Mouse (Mus musculus): ENCODE data around the gene Drd1. TPM values are rescaled to one million over a fixed set of nuclear protein-coding genes. Genes with fewer than 3 reads are reported as not detected.

Drd1 gene
- polyA plus RNA-seq, 1 experiment from 2014 or later: not detected

DNA sequence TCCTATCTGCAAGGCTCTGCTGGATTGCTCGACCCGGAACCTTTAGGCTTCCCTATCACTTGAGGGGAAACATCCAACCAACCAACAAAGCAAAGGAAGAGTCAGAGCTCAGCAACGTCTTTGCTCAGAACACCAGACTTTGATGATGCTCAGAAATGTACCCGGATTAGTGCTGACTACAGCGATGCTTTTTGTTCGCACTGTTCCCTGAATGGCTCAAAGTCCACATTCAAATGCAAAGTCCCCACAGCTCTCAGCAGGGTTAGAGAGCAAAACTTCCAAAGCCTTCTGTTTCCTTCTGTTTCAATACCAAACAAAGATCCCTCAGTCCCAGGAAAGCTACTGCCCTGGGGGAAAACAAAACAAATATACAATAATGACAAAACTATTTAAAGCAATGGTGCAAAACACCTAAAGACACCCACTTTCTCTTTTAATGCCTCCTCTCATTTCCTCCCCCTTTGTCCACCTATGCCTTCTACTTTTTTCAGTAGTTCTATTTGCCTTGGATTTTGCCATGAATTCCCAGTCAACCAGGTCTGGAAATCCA, 12.2 kb upstream of the Drd1 start:
- Histone ChIP-seq H3K27me3 (ENCODE audit: control insufficient read depth, insufficient read depth, low read depth, low read length) (no peaks in the 10 kb centered on the region), H3K9ac (ENCODE audit: low read depth, low read length) (no peak overlapping the region), H3K9me3 (replicated peaks; ENCODE audit: control insufficient read depth, low read length) (no peaks in the 10 kb centered on the region), H3K4me2 (ENCODE audit: low read depth, low read length) (no peak overlapping the region), H3K4me1 (ENCODE audit: control insufficient read depth, low read depth, low read length) (no peaks in the 10 kb centered on the region; the same call in 1 of the 2 replicates), H3K4me3 (ENCODE audit: low read depth, low read length) (no peak overlapping the region), H3K27ac (ENCODE audit: low read length) (no peak overlapping the region), H3K36me3 (ENCODE audit: control insufficient read depth, insufficient read depth) (no peaks in the 10 kb centered on the region)
- ATAC-seq (ENCODE audit: low read depth): no peak
- WGBS (ENCODE audit: insufficient replicate concordance): 41% methylated on average over 6 of the region's 6 CpGs

DNA sequence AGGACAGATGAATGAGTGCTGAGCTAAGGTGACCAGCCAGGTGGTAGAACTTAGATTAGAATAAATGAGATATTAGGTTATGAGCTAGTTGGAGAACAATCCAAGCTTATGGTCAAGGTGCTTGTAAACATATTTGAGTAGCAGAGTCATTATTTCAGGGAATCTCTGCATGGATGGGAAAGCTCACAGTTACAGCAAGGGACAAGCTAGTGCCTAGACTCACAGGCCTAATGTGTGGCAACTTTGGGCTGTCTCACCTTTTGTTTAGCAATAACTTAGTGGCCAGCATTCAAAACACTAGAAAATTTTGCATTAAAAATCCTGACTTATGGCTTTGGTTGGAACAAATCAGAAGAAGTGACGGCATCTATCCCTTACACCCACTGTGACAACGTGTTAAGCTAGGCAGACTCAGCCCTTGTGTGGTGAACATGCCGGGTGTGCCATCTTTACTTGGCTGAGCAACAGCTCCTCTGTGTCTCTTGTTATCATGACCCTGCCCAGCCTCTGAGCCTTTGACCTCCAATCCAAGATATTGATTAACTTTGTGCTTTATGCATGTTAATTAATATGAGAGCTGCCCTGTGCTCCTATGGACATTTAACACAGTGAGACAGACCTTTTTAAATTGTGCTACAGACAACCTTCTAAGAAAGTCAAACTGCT, 10.7 kb upstream of the Drd1 start:
- Histone ChIP-seq H3K27ac (ENCODE audit: low read length) (no peak overlapping the region), H3K36me3 (ENCODE audit: control insufficient read depth, insufficient read depth) (no peaks in the 10 kb centered on the region), H3K4me2 (ENCODE audit: low read depth, low read length) (no peak overlapping the region), H3K4me1 (ENCODE audit: control insufficient read depth, low read depth, low read length) (no peaks in the 10 kb centered on the region), H3K9ac (ENCODE audit: low read depth, low read length) (no peak overlapping the region), H3K27me3 (ENCODE audit: control insufficient read depth, insufficient read depth, low read depth, low read length) (no peaks in the 10 kb centered on the region), H3K9me3 (replicated peaks; ENCODE audit: control insufficient read depth, low read length) (no peaks in the 10 kb centered on the region), H3K4me3 (ENCODE audit: low read depth, low read length) (no peak overlapping the region)
- 61% methylated on average over 3 of the region's 3 CpGs for WGBS (ENCODE audit: insufficient replicate concordance)
- no peak for ATAC-seq (ENCODE audit: low read depth)

DNA sequence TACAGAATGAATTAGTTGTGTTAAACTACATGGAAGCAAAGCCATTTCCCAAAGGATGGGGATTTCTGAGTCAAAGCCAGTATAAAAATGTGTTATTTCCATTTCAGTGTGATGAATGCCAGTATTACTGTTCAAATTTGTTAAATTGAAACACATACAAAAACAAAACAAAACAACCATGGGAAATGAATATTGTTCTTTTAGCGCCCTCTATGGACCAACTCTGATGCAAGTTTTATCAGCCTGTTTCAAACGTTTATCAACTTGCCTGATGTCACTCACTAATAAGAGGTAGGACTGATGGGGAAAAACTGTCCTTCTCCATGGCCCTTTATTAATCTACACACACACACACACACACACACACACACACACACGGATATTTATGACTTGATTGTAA, 7.8 kb upstream of the Drd1 start:
- WGBS (ENCODE audit: insufficient replicate concordance): under 1% methylated on average over 3 of the region's 3 CpGs

DNA sequence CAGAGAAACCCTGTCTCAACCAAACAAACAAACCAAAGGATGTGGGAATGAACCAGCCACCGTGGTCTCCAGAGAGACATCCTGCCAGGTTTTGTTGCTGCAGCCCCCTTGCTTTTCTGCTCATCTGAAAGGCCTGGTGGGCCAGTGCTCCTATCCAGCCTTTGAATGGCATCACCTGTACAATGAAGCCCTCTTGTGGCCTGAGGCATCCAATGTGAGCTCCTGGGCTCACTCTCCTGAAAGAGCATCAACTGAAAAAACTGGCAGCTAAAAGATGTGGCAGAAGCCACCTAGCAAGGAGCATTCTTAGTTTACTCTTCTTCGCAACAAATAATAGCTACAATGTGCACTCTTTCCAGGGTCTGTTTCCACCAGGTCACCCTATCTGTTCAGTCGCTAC, 6.6 kb upstream of the Drd1 start:
- no peaks in the 10 kb centered on the region for H3K9me3 ChIP-seq (replicated peaks; ENCODE audit: control insufficient read depth, low read length)
- no peaks in the 10 kb centered on the region for H3K4me1 ChIP-seq (ENCODE audit: control insufficient read depth, low read depth, low read length)
- WGBS (ENCODE audit: insufficient replicate concordance): 64% methylated on average over 3 of the region's 3 CpGs
- H3K4me3 ChIP-seq (ENCODE audit: low read depth, low read length): no peak overlapping the region
- H3K4me2 ChIP-seq (ENCODE audit: low read depth, low read length): no peak overlapping the region
- H3K9ac ChIP-seq (ENCODE audit: low read depth, low read length): no peak overlapping the region
- ATAC-seq (ENCODE audit: low read depth): no peak
- no peaks in the 10 kb centered on the region for H3K36me3 ChIP-seq (ENCODE audit: control insufficient read depth, insufficient read depth)
- H3K27ac ChIP-seq (ENCODE audit: low read length): no peak overlapping the region
- peaks cover 2% of the 10 kb centered on the region; the same call in 1 of the 2 replicates for H3K27me3 ChIP-seq (ENCODE audit: control insufficient read depth, insufficient read depth, low read depth, low read length)

More for the DNA sequence above, 7.8 kb upstream of the Drd1 start:
- Histone ChIP-seq H3K27me3 (ENCODE audit: control insufficient read depth, insufficient read depth, low read depth, low read length) (no peaks in the 10 kb centered on the region), H3K4me3 (ENCODE audit: low read depth, low read length) (no peak overlapping the region), H3K4me1 (ENCODE audit: control insufficient read depth, low read depth, low read length) (no peaks in the 10 kb centered on the region), H3K27ac (ENCODE audit: low read length) (no peak overlapping the region), H3K4me2 (ENCODE audit: low read depth, low read length) (no peak overlapping the region), H3K36me3 (ENCODE audit: control insufficient read depth, insufficient read depth) (no peaks in the 10 kb centered on the region), H3K9ac (ENCODE audit: low read depth, low read length) (no peak overlapping the region), H3K9me3 (replicated peaks; ENCODE audit: control insufficient read depth, low read length) (no peaks in the 10 kb centered on the region)
- no peak for ATAC-seq (ENCODE audit: low read depth)

DNA sequence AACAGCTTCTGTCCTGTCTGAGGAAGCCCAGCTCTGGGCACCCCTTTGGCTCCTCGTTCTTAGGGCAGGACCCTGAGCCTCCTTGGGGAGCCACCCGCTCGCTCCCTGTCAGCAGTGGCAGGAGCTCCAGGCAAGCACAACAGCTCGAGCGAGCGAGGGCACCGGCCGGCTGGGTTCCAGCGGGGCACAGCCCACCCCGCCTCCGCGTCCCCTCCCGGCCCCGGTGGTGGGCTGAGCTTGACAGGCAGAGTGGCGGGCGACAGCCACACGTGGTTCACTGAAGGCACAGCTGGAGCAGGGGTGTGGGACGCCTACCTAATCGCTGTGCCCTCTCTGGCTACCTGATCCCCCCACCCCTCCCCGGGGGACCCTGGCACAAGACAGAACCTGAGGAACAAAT, 543 bp downstream of the Drd1 start:
- no peak overlapping the region for H3K4me3 ChIP-seq (ENCODE audit: low read depth, low read length)
- no peaks in the 10 kb centered on the region for H3K9me3 ChIP-seq (replicated peaks; ENCODE audit: control insufficient read depth, low read length)
- WGBS (ENCODE audit: insufficient replicate concordance): 1% methylated on average over 17 of the region's 20 CpGs
- no peak overlapping the region for H3K27ac ChIP-seq (ENCODE audit: low read length)
- no peaks in the 10 kb centered on the region for H3K4me1 ChIP-seq (ENCODE audit: control insufficient read depth, low read depth, low read length)
- ATAC-seq (ENCODE audit: low read depth): no peak
- peaks cover 29% of the 10 kb centered on the region for H3K27me3 ChIP-seq (ENCODE audit: control insufficient read depth, insufficient read depth, low read depth, low read length)
- H3K4me2 ChIP-seq (ENCODE audit: low read depth, low read length): peak overlapping the region; percentile 53
- H3K9ac ChIP-seq (ENCODE audit: low read depth, low read length): no peak overlapping the region
- H3K36me3 ChIP-seq (ENCODE audit: control insufficient read depth, insufficient read depth): no peaks in the 10 kb centered on the region

DNA sequence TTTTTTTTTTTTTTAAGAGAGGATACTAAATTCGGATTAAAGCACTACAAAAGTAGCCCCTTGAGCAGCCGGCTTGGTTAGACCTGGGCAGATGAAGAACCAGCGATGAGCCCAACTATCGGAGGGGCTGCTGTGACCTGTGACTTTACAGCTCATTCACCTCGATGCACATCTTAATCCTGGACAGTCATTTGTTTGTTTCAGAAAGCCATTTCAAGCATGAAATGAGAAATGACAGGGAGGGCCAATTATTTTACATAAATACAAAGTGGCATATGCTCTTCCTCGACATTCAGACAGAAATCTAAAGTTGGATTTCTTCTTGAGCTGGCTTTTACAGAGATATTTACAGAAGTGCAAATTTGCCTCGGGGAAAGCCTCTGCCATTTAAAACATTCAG, 3.9 kb downstream of the Drd1 start:
- WGBS (ENCODE audit: insufficient replicate concordance): 58% methylated on average over 7 of the region's 7 CpGs

DNA sequence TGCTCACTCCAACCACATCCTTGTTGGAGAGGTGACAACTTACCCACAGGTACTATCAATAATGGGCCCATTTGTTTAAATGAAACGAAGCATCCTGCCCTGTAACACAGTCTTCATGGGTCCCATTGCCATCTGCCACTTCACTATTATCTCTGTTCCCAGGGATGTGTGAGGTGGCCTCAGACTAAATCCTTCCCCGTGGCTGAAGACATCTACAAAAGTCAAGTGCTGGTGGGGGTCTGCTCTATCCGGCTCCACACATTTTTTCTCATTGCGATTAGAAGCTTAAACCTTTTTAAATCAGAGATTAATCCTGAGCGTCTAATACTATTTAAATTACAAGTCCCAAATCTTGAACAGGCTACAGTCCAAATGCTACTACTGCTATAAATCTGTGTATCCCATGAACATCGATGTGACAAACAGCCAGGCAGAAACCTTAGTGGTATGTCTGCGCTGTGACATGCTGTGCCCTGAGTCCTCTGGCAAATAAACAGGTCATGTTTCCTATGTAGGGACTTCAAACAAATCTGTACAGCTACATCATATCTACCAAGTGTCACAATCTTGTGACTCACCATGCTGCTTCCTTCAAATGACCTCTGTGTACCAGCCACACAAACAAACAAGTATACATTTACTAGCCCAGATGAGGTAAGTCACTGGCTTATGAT, 6.7 kb downstream of the Drd1 start:
- Histone ChIP-seq H3K9me3 (replicated peaks; ENCODE audit: control insufficient read depth, low read length) (no peaks in the 10 kb centered on the region), H3K4me2 (ENCODE audit: low read depth, low read length) (no peak overlapping the region), H3K36me3 (ENCODE audit: control insufficient read depth, insufficient read depth) (no peaks in the 10 kb centered on the region), H3K27me3 (ENCODE audit: control insufficient read depth, insufficient read depth, low read depth, low read length) (peaks cover 5% of the 10 kb centered on the region), H3K4me1 (ENCODE audit: control insufficient read depth, low read depth, low read length) (no peaks in the 10 kb centered on the region), H3K4me3 (ENCODE audit: low read depth, low read length) (no peak overlapping the region), H3K27ac (ENCODE audit: low read length) (no peak overlapping the region), H3K9ac (ENCODE audit: low read depth, low read length) (no peak overlapping the region)
- WGBS (ENCODE audit: insufficient replicate concordance): 56% methylated on average over 7 of the region's 7 CpGs
- no peak for ATAC-seq (ENCODE audit: low read depth)

More for the DNA sequence above, 3.9 kb downstream of the Drd1 start:
- H3K4me2 ChIP-seq (ENCODE audit: low read depth, low read length): no peak overlapping the region
- H3K36me3 ChIP-seq (ENCODE audit: control insufficient read depth, insufficient read depth): no peaks in the 10 kb centered on the region
- no peak overlapping the region for H3K4me3 ChIP-seq (ENCODE audit: low read depth, low read length)
- H3K9ac ChIP-seq (ENCODE audit: low read depth, low read length): no peak overlapping the region
- peaks cover 27% of the 10 kb centered on the region for H3K27me3 ChIP-seq (ENCODE audit: control insufficient read depth, insufficient read depth, low read depth, low read length)
- no peak overlapping the region for H3K27ac ChIP-seq (ENCODE audit: low read length)
- no peak for ATAC-seq (ENCODE audit: low read depth)
- no peaks in the 10 kb centered on the region for H3K9me3 ChIP-seq (replicated peaks; ENCODE audit: control insufficient read depth, low read length)
- no peaks in the 10 kb centered on the region for H3K4me1 ChIP-seq (ENCODE audit: control insufficient read depth, low read depth, low read length)

DNA sequence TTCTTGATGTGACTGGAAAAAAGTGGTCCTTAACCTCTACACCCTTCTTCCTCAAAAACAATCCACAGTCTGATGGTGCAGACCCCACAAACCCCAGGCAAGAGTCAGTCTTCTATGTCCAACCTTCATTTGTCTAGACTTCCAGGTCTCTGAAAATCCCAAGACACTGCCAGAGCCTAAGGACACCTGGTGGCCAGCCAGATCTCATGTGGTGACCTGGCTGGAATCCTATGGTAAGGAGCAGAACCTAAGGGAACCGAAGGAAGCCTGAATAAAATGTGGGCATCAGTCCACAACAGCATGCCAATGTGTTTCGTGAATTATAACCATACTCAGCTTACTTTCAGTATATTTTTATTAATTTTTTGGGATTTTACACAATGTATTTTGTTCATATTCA, 15.2 kb downstream of the Drd1 start:
- no peaks in the 10 kb centered on the region for H3K4me1 ChIP-seq (ENCODE audit: control insufficient read depth, low read depth, low read length)
- H3K36me3 ChIP-seq (ENCODE audit: control insufficient read depth, insufficient read depth): no peaks in the 10 kb centered on the region
- H3K27ac ChIP-seq (ENCODE audit: low read length): no peak overlapping the region
- no peak overlapping the region for H3K4me2 ChIP-seq (ENCODE audit: low read depth, low read length)
- H3K4me3 ChIP-seq (ENCODE audit: low read depth, low read length): no peak overlapping the region
- H3K27me3 ChIP-seq (ENCODE audit: control insufficient read depth, insufficient read depth, low read depth, low read length): no peaks in the 10 kb centered on the region
- ATAC-seq (ENCODE audit: low read depth): no peak
- WGBS (ENCODE audit: insufficient replicate concordance): 68% methylated on average over 2 of the region's 2 CpGs
- no peaks in the 10 kb centered on the region for H3K9me3 ChIP-seq (replicated peaks; ENCODE audit: control insufficient read depth, low read length)
- no peak overlapping the region for H3K9ac ChIP-seq (ENCODE audit: low read depth, low read length)

DNA sequence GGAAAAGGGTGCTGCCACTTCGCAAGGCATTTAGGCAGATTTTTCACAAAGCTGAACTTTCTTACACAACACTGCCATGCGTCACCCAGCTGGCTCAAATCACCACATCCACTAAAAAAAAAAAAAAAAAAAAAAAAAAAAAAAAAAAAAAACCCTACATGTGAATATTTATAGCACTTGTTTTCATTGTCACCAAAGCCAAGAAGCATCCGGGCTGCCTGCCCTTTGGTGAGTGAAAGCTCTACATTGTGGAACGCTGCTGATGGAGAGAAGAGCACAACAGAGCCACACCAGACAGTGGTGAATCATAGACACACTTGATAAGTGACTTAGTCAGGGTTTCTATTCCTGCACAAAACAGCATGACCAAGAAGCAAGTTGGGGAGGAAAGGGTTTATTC, 17.6 kb downstream of the Drd1 start:
- Histone ChIP-seq H3K27ac (ENCODE audit: low read length) (no peak overlapping the region), H3K4me1 (ENCODE audit: control insufficient read depth, low read depth, low read length) (no peaks in the 10 kb centered on the region), H3K27me3 (ENCODE audit: control insufficient read depth, insufficient read depth, low read depth, low read length) (no peaks in the 10 kb centered on the region), H3K9me3 (replicated peaks; ENCODE audit: control insufficient read depth, low read length) (no peaks in the 10 kb centered on the region), H3K4me3 (ENCODE audit: low read depth, low read length) (no peak overlapping the region), H3K4me2 (ENCODE audit: low read depth, low read length) (no peak overlapping the region), H3K9ac (ENCODE audit: low read depth, low read length) (no peak overlapping the region), H3K36me3 (ENCODE audit: control insufficient read depth, insufficient read depth) (no peaks in the 10 kb centered on the region)
- 68% methylated on average over 4 of the region's 4 CpGs for WGBS (ENCODE audit: insufficient replicate concordance)
- no peak for ATAC-seq (ENCODE audit: low read depth)

Measured in liver, embryonic 16.5 days (tissue).